Mouse (Mus musculus): ENCODE data around the gene Fam124a.

DNA sequence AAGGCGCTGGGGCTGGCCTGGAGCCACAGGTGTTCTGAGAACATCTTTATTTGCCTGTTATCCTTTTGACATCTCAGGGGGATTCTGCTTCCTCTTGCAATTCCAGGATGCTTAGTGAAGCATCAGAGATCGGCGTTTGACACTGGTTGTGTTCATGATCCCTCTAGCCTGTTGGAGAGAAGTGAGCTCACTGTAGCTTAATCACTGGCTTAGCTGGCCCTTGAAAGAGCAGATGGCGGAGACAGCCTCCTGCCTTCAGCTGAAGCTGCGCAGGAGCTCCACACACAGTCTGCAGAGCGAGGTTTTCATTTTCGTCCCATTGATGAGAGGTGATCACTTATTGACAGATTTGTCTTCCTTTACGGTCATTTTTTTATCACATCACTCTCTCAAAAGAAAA lies 20.3 kb downstream of the Fam124a start:
- TF ChIP-seq MAFK (IDR thresholded peaks at IDR 0.05; ENCODE audit: insufficient read depth, low read depth, low read length) (no peak), HCFC1 (IDR thresholded peaks at IDR 0.05; ENCODE audit: borderline replicate concordance, insufficient read depth, low read length) (no peak), CHD2 (IDR thresholded peaks at IDR 0.05; ENCODE audit: low read depth, low read length) (no peak), ZC3H11A (IDR thresholded peaks at IDR 0.05; ENCODE audit: borderline replicate concordance, low read depth, low read length) (no peak), ZNF384 (IDR thresholded peaks at IDR 0.05; ENCODE audit: low read depth, low read length) (no peak)
